Mouse (Mus musculus) NIH3T3 (cell line): ENCODE data around the gene Kdm3a.

Experiments
- DNase-seq: peaks from one replicate; pipeline ENCODE4 v3.0.0-alpha.2; 2012; ENCODE audit warnings: low read depth

Gene Kdm3a

DNA sequence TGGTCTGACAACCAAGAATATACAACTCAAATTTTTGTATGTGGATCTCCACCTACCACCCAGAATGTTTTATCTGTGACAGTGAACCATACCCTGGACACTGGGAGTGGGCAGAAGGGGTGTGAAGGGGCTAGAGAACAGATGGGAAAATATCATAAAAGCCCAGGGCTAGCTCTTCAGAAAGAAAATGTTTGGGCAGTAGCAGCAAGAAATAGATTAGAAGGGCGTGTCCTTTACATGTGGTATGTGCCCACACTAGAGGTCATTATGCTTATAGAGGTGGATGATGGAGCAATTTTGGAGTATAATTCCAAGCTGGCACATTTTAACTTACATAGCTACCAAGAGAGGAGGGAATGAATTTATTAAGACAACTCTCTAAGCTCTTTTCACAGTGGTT, 57.4 kb downstream of the Kdm3a start:
- no peak for DNase-seq

DNA sequence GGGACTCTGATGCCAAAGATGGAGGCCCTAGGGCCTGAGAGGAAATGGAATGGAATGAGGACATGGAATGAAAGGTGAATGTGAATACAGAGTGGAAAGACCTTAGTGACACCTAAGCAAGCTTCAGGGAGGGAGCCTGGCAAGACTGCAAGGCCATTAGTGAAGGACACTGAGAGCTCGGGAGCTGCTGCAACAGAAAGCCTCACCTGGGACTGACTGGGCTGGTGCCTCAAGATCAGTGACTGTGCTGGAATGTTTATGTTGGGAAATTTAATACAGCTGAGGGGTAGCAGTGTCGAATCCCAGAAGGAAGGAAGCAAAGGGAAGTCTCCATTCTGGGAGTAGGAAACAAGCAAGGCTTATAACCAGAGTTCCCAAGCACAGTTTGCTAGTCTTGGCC, 63.8 kb downstream of the Kdm3a start:
- DNase-seq = no peak

DNA sequence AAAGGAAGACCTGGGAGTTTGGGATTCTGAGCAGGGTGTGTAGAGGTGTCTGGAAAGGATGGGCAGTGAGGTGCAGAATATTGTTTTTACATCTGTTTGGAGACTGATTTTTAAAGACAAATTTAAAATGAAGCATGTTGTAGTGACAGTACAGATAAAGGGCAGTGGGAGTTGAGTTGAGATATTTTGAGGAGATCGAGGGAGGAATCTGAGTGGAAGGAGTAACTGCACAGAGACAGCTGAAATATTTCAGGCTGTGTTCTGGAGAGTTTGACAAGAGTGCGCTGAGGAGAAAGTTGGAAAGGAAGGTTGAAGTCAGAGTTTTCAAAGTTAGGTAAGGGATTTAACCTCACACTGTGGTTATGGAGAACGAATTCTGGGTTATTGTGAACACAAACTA, 64.2 kb downstream of the Kdm3a start:
- no peak for DNase-seq

DNA sequence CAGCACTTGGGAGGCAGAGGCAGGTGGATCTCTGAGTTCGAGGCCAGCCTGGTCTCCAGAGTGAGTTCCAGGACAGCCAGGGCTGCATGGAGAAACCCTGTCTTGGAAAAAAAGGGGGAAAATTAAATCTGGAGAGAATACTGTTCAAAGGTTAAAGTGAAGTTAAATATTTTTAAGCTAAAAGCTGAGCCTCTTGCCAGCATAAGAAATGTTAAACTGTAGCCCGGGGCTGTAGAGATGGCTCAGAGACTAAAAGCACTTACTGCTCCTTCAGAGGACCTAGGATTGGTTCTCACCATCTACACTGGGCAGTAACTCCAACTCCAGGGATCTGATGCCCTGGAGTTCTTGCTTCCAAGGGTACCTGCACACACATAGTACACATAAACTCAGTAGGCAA, 76.0 kb downstream of the Kdm3a start:
- DNase-seq = no peak

DNA sequence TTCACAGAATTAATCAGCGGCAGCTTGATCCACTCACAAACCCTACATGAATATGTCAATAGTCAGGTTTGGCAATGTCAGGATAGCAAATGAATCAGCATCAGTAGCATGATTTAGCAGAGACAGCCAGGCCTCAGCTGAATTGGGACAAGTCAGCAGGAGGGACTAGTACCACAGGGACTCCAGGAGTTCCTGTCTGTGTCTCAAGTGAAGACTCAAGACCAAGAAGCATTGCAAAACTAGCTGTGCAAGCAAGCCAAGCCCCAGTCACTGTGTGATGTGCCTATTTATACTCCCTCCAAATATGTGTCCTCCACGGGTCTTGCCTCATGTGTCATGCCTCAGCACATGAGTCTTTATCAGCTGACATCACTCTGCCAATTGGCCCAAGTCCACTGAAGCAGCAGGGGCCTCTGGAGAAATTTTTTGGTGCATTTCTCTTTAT, 77.3 kb downstream of the Kdm3a start:
- peak; percentile 58 for DNase-seq

DNA sequence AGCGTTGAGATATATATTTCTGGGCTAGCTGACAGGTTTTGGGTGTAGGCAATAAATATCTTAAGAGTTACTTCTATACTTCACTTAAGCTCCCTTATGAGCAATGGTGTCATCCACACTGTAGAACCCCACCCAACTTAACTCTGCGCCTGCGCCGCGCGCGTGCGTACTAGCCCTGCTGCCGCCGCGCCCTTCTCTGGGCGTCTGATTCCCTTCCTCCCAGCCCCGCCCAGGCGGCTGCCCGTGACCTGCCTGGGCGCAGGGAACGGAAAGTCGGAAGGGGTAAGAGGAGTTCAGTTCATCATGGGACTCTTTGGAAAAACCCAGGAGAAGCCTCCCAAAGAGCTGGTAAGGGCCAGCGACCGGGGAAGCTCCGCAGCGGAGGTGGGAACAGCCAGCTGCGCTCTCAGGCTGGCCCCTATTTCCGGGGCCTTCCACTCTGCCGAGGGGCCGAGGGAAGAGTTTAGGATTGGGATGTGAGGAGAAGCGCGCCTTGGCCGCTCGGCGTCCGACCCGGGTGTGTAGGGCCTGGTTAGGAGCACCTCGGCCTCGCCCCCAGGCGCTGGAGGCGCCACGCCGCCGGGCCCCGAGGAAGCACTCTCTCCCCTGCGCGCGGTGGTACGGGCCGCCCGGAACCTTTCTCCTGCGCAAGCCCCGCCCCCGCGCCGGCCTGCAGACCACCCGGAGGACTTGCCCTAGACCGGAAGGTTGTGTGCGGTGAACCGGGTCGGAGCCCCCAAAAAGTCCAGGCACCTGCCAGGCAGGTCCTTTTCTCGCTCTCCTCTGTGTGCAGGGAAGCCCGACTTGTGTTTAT, 88.9 kb downstream of the Kdm3a start, which contains the start of gene Chmp3:
Chmp3 (plus strand) TSS at position 112 of the 814 bp plus-strand sequence.
- peak; percentile 99 for DNase-seq
